Mouse (Mus musculus) liver, adult 2 months (tissue): ENCODE measurements around the gene Acss2. TPM values are rescaled to one million over a fixed set of nuclear protein-coding genes. Genes with fewer than 3 reads are reported as not detected.
"Not testable (repeated sequence)": the region's sequence is repeated elsewhere in the genome, so short reads cannot be mapped to it uniquely, and the experiment has no call there.

Experiments used
- DNase-seq: peaks from one replicate; pipeline ENCODE4 v3.0.0-alpha.2; 2011; ENCODE audit warnings: low read depth, low spot score; ENCODE audit errors: extremely low read depth
- H3K27ac ChIP-seq: fragments of 200-500 bp; replicated peaks from 2 replicates; pipeline ENCODE4 v1.5.1; 2012; ENCODE audit warnings: low read depth, mild to moderate bottlenecking, control low read depth, inconsistent platforms, low read length; ENCODE audit not compliant: insufficient read depth
- H3K27me3 ChIP-seq: fragments of 200-500 bp; 2 replicates; pipeline ENCODE4 v1.6.1; 2012; ENCODE audit warnings: mild to moderate bottlenecking, moderate library complexity, low read length, inconsistent platforms; ENCODE audit not compliant: control insufficient read depth, insufficient read depth
- H3K36me3 ChIP-seq: fragments of 200-500 bp; 2 replicates; pipeline ENCODE4 v1.6.1; 2012; ENCODE audit warnings: low read length, inconsistent platforms; ENCODE audit not compliant: control insufficient read depth, insufficient read depth
- H3K4me1 ChIP-seq: fragments of 200-500 bp; 2 replicates; pipeline ENCODE4 v1.6.1; 2011; ENCODE audit warnings: low read length; ENCODE audit not compliant: control insufficient read depth, insufficient read depth
- H3K4me3 ChIP-seq: fragments of 200-500 bp; 2 replicates; pipeline ENCODE4 v1.5.1; 2011; ENCODE audit warnings: low read depth, mild to moderate bottlenecking, control low read depth, low read length, moderate library complexity; ENCODE audit not compliant: insufficient read depth
- H3K79me2 ChIP-seq: fragments of 200-500 bp; 2 replicates; pipeline ENCODE4 v1.6.1; 2012; ENCODE audit warnings: inconsistent platforms, mild to moderate bottlenecking, low read length, moderate library complexity; ENCODE audit not compliant: control insufficient read depth, insufficient read depth
- H3K9ac ChIP-seq: fragments of 200-500 bp; 2 replicates; pipeline ENCODE4 v1.6.1; 2012; ENCODE audit warnings: low read depth, mild to moderate bottlenecking, control low read depth, inconsistent platforms, low read length
- CTCF ChIP-seq: fragments of 200-500 bp; IDR thresholded peaks from 2 replicates; pipeline ENCODE4 v1.5.1; 2011; ENCODE audit warnings: low read depth, low read length, control low read depth
- POLR2A ChIP-seq: fragments of 200-500 bp; IDR thresholded peaks from 2 replicates; pipeline ENCODE4 v1.6.1; 2011; ENCODE audit warnings: low read length, control low read depth; ENCODE audit not compliant: insufficient read depth; ENCODE audit errors: extremely low read depth
- WGBS: fragments of 180-500 bp; shearing (Covaris S2); methylation state at CpG from one replicate; pipeline ENCODE4 v1.1.7; 2018; 5-methylcytosine and 5-hydroxymethylcytosine counted together
- polyA plus RNA-seq: library from polyadenylated mRNA; depleted of rRNA; stranded (reverse); fragments of >200 nt; gene quantifications from 2 replicates; pipeline ENCODE4 v1.2.3, GENCODE M21; 2012
- total RNA-seq: library from RNA; depleted of rRNA; stranded (reverse); fragments of >200 nt; gene quantifications from 2 replicates; pipeline ENCODE4 v1.2.3, GENCODE M21; 2014

Acss2 gene
- total and polyA plus RNA-seq, 2 experiments: 248 to 297 TPM

- H3K36me3 ChIP-seq: no peaks in the 10 kb centered on the region
- TF ChIP-seq POLR2A (no peak), CTCF (no peak)
- DNase-seq: no peak
- no peaks in the 10 kb centered on the region for H3K27me3 ChIP-seq
- peak overlapping the region; percentile 60 for H3K27ac ChIP-seq
- 3% methylated on average over 9 of the region's 9 CpGs for WGBS
- peaks cover 11% of the 10 kb centered on the region for H3K4me1 ChIP-seq
- H3K4me3 ChIP-seq: peak overlapping the region; percentile 86
- H3K79me2 ChIP-seq: no peaks in the 10 kb centered on the region
- peak overlapping the region; percentile 79 for H3K9ac ChIP-seq
Measured at GRCm38 (mm10) chr2:155592854-155593283, 75.1 kb downstream of the Acss2 start.

GRCm38 (mm10) chr2:155595516-155595915 is 77.8 kb downstream of the Acss2 start:
- Histone ChIP-seq H3K27ac (no peak overlapping the region), H3K9ac (no peak overlapping the region), H3K36me3 (no peaks in the 10 kb centered on the region), H3K4me3 (no peak overlapping the region), H3K4me1 (peaks cover 4% of the 10 kb centered on the region; the same call in 1 of the 2 replicates), H3K27me3 (no peaks in the 10 kb centered on the region), H3K79me2 (no peaks in the 10 kb centered on the region)
- 88% methylated on average over 6 of the region's 6 CpGs for WGBS
- TF ChIP-seq CTCF: no peak
- TF ChIP-seq POLR2A: no peak
- DNase-seq: no peak

GRCm38 (mm10) chr2:155603707-155604106 is 86.0 kb downstream of the Acss2 start:
- TF ChIP-seq CTCF: peak; percentile 44
- no peak for TF ChIP-seq POLR2A
- no peak overlapping the region for H3K27ac ChIP-seq
- 22% methylated on average over 3 of the region's 3 CpGs for WGBS
- no peaks in the 10 kb centered on the region for H3K27me3 ChIP-seq
- H3K79me2 ChIP-seq: no peaks in the 10 kb centered on the region
- H3K4me3 ChIP-seq: no peak overlapping the region
- H3K9ac ChIP-seq: no peak overlapping the region
- DNase-seq: peak; percentile 76
- peaks cover 2% of the 10 kb centered on the region; the same call in 1 of the 2 replicates for H3K4me1 ChIP-seq
- H3K36me3 ChIP-seq: no peaks in the 10 kb centered on the region

- Histone ChIP-seq H3K4me3 (no peak overlapping the region), H3K36me3 (no peaks in the 10 kb centered on the region), H3K27ac (no peak overlapping the region), H3K27me3 (no peaks in the 10 kb centered on the region), H3K79me2 (no peaks in the 10 kb centered on the region), H3K9ac (no peak overlapping the region), H3K4me1 (peaks cover 2% of the 10 kb centered on the region; the same call in 1 of the 2 replicates)
- TF ChIP-seq POLR2A (no peak), CTCF (no peak)
- 61% methylated on average over 10 of the region's 10 CpGs for WGBS
- no peak for DNase-seq
Measured at GRCm38 (mm10) chr2:155604560-155605235, 87.0 kb downstream of the Acss2 start.

- not testable (repeated sequence) for DNase-seq, H3K27me3 ChIP-seq, H3K9ac ChIP-seq, H3K79me2 ChIP-seq, H3K4me3 ChIP-seq, H3K27ac ChIP-seq, H3K36me3 ChIP-seq, H3K4me1 ChIP-seq
- WGBS: 78% methylated on average over 4 of the region's 4 CpGs
Measured at GRCm38 (mm10) chr2:155605236-155605589, 87.5 kb downstream of the Acss2 start.

- Histone ChIP-seq H3K4me1 (peaks cover 2% of the 10 kb centered on the region; the same call in 1 of the 2 replicates), H3K27me3 (no peaks in the 10 kb centered on the region), H3K79me2 (no peaks in the 10 kb centered on the region), H3K36me3 (no peaks in the 10 kb centered on the region), H3K4me3 (no peak overlapping the region), H3K27ac (no peak overlapping the region), H3K9ac (no peak overlapping the region)
- WGBS: 85% methylated on average over 4 of the region's 4 CpGs
- TF ChIP-seq POLR2A: no peak
- TF ChIP-seq CTCF: no peak
- no peak for DNase-seq
Measured at GRCm38 (mm10) chr2:155606360-155606759, 88.6 kb downstream of the Acss2 start.
